Mouse (Mus musculus): ENCODE data around the gene Traf3ip3.

Traf3ip3 gene

DNA sequence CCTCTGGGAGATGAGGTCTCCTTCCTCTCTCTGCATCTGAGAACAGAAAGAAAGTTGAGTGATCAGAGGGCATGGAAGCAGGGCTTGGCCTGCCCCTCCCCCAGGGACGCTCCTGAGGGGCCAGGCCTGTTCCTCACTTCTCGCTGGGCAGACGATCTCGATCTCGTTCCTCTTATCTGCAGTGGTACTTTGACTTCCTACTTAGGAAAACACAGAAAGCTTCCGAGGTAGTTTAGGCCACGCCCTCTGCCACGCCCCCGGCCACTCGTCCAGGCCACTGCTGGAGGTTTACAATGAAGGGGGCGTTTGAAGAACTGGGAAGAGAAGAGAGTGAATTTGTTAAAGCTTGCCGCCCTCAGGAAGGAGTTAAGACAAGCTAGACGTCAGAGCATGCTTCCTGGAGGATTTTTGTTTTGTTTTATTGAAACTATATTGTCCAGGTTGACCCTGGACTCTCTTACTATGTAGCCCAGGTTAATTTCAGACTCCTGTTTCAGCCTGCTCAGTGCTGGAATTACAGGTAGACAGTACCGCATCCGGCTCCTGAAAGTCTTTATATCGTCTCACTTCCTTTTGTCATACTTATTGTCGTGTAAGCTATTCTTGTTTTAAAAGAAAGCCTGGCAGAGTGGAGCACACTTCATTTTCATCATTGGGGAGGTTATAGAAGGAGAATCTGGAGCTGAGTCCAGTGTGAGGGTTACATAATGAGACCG lies 41.0 kb downstream of the Traf3ip3 start:
- peak; percentile 69 to 78 for DNase-seq (ENCODE audit: low spot score in 2 of 2)

DNA sequence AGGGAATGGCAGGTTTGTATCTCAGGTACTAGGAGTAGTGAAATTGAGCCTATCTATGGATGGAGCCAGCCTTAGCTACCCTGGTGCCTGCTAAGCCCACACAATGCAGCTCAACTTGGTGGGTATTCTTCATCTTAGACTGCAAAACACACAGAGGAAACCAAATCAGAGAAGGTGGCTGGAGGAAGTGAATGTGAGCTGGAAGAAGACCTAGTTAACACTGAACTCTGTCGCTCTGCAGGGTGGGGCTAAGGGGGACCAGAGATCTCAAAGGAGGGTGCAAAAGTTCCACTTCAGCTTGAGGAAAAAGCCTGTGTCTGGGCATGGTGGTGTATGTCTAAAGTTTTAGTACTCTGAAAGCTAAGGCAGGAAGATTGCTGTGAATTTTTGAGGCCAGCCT lies 41.9 kb downstream of the Traf3ip3 start:
- DNase-seq (ENCODE audit: low spot score in 2 of 2), result no peak

DNA sequence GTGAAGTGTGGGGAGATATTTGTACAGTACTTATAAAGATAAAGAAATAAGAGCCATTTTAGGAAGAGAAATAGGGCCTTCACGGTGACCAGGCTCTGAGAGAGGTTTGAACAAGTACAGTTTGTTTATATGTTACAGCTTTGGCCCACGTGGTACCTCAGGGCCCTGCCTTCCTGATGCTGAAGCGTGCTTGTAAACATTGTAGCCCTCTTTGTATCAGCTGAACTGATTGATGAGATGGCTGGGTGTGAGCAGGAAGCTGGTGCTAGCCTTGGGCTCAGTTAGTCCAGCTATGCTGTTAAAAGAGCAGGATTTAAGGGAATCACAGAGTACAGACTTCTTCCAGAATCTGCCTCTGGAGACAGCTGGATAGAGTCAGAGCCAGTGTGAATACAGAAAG lies 42.3 kb downstream of the Traf3ip3 start:
- DNase-seq (ENCODE audit: low spot score in 2 of 2), result no peak

DNA sequence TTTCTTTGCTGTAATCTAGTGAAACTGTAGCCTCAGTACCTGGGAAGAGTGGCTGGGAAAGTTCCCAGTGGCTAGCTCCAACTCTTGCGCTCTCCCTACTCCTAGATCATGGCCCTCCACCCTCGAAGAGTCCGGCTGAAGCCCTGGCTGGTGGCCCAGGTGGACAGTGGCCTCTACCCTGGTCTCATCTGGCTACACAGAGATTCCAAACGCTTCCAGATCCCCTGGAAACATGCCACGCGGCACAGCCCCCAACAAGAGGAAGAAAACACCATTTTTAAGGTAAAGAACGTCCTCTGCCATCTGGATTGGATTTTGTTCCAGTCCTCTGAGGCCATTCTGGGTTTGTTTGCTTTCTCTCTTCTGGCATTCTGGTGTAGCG lies 44.4 kb downstream of the Traf3ip3 start:
- no peak for DNase-seq (ENCODE audit: low spot score in 2 of 2)

DNA sequence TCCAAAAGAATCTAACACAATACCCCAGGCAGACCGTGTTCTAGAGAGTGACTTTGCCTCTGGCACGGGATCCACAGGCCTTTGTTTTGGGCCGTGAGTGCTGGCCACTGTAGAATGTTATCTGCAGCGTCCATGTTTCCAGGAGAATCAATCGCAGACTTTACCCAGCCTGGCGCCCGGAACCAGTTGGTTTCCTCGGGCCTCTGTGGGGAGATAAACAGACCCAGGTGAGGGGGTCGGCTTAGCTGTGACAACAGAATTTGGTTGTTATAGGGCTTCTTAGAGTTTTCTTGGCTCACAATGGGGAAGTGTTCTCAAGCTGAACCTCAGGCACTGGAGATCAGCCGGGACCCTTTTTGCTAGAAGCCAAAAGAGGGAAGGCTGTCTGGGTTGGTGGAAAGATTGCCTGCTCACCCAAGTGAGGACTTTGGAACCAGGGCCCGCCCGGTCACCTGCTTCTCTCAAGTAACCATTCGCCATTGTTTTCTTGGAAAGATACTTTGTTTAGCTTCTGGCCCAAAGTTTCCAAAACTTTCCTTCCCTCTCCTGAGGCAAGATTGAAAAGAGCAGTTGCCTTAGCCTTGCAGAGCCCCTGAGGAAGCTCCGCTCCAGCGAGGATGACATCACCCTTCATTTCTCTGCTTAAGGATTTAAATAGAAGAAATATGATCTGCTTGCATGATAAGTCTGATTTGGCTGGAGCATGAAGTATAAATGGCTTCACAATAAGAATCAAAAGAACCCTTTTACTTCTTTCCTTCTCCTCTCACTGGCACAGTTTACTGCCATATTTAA lies 45.0 kb downstream of the Traf3ip3 start:
- no peak for DNase-seq (ENCODE audit: low spot score in 2 of 2)

DNA sequence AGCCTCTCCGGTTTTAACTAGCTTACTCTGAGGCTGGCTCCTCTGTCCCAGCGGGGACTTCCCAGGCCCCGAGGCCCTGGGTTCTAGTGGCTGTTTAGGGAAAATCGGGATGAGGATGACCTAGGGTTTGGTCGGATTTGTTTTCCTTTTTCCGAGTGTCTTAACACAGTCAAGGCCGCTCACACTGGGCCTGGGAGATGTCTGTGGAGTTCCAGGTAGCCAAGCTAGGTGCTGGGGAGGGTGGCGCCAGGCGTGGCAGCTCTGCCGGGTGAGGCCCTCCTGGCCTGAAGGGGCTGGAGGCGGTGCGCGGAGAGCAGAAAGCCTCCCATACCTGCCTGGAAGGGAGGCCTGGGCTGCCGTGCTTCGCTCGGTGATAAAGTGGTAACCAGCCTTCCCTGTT lies 47.9 kb downstream of the Traf3ip3 start:
- no peak for DNase-seq (ENCODE audit: low spot score in 2 of 2)

DNA sequence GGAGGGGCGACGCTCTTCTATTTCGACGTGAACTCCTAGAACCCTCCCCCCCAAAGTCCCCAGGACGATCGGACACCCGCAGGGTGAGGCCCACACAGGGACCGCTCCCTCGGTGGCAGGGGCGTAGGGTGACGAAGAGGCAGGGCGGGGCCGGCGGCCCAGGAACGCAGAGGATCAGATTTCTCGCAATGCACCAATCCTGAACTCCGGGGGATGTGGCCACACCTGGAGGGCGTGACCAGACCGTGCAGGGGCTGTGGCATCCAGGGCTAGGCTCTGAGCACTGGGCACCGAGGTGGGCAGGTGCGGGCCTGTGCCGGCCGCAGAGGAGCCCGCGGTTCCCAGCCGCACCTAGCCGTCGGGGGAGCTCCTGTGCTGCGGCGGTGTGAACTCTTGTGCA lies 48.6 kb downstream of the Traf3ip3 start, which contains the start of gene Irf6:
Gene Irf6, plus strand, starts transcription at position 240 of the 400 bp plus-strand sequence.
- no peak for DNase-seq (ENCODE audit: low spot score in 2 of 2)

DNA sequence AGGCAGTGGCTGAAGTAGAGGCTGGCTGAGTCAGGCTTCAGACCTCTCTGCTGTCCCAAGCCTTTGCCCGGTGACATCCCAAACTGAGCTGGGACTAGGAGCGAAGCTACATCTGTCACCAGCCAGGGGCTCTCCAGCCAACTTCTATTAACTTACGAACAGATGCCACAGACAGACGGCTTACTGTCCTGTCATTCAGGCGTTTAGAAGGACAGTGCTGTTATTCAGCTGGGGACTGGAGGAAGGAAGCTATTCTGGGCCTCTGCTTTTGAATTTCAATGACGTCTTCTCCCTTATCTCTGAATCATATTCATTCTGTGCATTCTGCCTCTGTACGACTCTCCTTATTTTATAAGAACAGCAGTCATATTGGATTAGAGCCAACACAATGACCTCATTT lies 50.4 kb downstream of the Traf3ip3 start:
- DNase-seq (ENCODE audit: low spot score in 2 of 2), result no peak

DNA sequence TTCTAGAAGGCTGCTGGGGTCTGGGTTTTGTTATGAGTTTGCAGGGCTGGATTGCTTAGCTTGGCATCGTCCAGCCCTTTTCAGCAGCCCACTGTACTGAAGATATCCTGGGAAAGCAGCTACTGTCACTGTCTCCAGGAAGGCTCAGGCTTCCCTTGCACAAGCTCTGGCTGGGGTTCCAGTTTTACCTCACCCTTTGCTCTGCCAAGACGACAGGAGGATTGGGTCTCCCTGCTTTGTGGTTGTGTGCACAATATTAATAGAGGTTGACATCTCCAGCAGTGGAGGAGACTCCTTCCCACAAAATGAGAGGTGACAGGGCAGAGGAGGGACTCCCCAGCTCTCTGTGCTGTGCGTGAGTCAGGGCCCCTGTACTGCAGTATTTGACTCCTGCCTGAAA lies 52.3 kb downstream of the Traf3ip3 start:
- no peak for DNase-seq (ENCODE audit: low spot score in 2 of 2)

DNA sequence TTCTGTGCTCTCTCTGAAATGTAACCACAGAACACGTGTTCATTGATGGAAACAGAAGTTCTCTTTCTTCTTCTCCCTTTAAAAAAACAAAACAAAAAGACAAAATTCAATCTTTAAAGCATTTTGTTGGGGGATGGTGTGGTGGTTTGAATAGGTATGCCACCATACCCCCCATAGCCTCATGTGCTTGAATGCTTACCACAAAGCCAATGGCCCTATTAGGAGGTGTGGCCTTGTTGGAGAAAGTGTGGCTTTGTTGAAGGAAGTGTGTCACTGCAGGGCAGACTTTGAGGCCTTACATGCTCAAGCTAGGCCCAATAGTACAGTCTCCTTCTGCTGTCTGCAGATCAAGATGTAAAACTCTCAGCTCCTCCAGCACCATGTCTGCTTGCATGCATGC lies 55.1 kb downstream of the Traf3ip3 start:
- no peak for DNase-seq (ENCODE audit: low spot score in 2 of 2)

DNA sequence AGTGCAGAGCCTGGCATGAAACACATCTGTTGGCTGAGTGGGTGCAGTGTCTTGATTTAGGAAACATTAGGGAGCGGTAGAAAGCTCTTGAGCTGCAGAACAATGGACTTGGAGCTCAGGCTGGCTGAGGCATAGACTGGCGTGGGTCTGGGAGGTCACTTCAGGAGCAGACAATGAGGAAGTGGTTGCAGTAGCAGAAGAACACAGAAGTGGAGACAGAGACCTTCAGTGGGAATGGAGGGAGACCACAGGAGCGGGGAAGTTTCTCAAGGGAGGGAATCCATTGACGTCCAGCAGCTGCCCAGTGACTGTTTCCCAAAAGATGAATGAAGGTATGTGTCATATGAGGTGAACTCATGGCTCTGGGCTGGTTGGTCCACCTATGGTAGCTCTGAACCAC lies 56.4 kb downstream of the Traf3ip3 start:
- DNase-seq (ENCODE audit: low spot score in 2 of 2), result no peak

DNA sequence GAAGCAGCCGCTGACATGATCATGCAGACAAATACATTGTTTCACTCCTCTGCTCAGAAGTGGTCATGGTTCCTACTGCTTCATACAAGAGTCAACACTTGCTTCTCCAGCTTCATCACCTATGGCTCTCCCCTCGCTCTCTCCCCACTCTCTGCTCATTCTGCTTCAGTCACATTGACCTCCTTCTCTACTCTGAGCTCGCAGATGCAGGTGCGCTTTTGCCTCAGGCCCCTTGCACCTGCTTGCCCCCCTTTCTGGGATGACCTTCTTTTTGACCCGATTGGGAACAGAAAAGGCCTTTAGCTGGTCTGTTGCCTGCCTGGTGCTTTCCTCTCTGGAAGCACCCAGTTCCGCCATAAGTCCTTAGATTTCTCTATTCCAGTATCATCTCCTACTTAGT lies 57.0 kb downstream of the Traf3ip3 start:
- no peak for DNase-seq (ENCODE audit: low spot score in 2 of 2)

DNA sequence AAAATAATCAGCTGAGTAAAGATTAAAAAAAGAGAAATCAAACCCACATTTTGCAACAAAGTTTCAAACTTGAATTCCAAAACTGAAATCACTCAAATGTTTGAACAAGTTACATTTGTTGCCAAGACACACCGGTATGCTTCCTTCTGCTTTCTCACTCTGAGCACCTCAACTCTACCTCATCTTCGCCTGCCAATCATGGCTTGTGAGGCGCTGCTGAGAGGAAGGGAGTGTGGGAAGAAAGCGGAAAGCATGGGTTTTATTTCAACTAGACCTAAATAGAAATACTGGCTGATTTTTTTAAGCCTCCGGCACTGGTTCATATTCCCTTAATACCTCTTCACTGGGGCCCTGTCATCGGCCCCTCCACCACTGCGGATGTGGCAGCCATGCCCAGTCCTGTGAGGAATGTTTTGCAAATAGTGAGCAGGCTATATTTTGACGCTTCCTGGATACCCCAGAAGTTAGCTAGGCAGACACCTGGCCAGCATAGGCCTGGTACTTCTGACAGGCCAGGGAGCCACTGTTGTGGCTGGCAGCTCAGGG lies 58.9 kb downstream of the Traf3ip3 start:
- no peak for DNase-seq (ENCODE audit: low spot score in 2 of 2)

DNA sequence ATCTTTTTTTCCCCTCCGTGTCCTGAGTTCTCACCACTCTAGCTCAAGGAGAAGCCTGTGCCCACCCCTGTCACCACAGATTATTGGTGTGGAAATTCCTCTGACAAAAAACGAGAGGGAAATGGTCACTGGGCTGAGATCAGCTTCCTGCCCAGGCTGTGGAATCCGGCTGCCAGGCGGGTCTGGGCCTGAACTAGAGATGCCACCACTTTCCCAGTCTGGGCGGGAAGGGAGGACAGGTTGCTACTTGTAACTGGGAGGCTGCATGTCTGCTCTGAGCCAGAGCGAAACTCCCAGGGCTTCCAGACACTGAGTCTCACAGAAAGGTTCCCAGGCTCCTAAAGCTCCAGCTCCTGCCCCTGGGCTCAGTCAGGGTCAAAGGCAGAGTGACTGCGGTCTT lies 60.4 kb downstream of the Traf3ip3 start:
- no peak for DNase-seq (ENCODE audit: low spot score in 2 of 2)

DNA sequence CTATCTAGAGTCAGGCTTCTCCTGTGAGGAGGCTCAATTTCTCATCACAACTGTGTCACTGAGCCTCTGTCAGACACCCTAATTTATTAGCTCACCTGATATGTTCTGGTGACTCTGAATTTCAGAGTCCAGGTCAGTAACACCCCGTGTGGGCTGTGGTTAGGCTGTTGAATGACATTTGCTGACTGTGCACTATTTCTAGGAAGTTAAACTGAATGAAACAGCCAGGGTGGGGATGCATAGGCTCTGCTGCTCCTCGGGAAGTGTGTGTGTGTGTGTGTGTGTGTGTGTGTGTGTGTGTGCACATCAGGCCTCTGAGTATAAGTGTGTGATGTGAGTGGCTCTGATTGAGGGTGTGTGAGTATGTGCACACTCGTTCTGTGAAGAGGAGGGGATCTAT lies 62.8 kb downstream of the Traf3ip3 start:
- DNase-seq (ENCODE audit: low spot score in 2 of 2), result no peak

DNA sequence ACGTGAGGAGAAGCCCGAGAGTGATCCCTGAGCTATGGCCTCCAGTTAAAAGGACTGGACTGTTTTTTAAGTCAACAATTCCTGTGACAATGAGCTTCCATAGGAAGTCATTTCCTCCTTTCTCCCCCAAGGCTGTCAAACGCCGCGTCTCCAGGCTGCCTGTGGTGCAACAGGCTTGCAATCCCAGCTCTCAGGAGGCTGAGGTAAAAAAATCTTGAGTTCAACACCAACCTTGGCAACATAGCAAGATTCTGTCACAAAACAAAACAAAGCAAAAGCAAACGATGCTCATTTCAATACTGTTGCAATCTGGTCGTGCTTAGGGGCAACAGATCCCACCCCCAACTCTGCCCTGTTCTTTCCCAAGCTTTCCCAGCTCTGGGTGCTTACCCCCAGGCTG lies 63.4 kb downstream of the Traf3ip3 start:
- no peak for DNase-seq (ENCODE audit: low spot score in 2 of 2)

DNA sequence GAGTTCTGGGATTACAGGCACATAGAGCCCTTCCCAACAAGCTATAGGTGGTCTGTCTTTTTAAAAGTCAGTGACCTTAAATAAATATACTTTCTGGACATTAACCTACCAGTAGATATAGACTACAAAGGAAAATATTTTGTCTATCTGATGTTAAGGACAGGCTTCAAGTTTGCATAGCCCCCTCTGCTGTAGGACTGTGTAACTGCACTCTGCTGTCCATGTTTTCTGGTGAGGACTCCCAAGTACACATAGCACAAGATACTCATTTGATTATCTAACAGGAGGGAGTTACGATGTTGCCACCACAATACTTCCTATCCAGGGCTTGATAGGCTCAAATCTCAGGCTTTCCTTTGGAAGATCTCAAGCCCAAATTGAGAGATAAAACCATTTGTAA lies 67.8 kb downstream of the Traf3ip3 start:
- no peak for DNase-seq (ENCODE audit: low spot score in 2 of 2)

DNA sequence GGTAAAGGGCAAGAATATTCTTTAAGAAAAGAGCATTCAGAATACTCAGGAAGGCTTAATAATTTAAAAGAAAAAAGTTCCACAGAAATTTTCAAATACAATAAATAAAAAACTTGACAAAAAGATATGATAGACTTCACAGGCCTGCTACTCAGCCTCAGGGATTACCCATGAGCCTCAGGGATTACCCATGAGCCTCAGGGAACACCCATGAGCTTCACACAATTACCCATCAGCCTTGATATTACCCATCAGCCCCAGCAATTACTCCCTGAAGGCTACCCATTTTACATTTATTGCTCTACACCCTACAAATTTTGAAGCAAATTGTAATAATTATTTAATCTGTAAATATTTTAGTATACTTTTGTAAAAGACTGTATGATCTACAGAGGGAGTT lies 69.1 kb downstream of the Traf3ip3 start:
- DNase-seq (ENCODE audit: low spot score in 2 of 2), result no peak

DNA sequence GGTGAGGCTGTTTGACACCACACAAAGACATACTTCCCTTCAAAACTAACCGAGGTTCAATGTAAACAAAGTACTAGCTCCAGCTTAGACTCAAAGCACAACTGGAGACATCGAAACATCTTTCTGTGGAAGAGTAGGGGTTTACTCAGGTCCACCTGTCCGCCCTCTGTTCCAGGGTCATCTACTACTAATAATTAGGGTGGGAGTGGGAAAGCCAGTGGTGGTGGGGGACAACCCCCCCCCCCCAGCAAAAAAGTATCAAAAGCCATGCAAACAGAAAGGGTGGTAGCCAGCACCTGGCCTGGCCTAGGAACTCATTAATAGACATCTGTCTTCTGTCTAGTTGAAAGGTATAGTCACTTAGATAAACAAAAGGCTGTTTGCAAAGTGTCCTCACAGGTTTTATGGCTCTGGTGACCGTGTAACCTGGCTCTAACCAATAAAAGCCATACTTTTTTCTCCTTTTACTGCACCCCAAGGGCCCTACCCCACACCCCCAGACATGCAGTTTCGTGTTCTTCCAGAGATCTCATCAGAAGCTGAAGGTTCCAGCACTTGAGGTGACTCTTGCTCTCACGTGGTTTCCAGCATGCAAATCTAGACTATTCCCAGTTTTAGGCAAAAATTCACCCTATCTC lies 70.1 kb downstream of the Traf3ip3 start:
- no peak for DNase-seq (ENCODE audit: low spot score in 2 of 2)

DNA sequence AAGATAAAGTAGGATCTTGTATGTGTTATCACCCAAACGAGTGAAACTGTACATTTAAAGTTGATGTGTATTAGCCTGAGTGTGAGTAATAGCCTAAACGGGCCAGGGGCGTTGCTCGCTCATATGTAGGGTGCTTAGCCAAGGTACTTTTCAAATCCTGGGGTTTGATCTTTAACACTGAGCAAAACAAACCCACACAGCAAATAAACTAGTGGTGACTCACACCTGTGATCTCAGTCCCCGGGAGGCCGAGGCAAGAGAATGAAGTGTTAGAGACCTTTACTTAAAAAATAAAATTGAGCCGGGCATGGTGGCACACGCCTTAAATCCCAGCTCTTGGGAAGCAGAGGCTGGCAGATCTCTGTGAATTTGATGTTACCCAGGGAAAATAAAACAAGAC lies 70.7 kb downstream of the Traf3ip3 start:
- DNase-seq (ENCODE audit: low spot score in 2 of 2), result no peak

DNA sequence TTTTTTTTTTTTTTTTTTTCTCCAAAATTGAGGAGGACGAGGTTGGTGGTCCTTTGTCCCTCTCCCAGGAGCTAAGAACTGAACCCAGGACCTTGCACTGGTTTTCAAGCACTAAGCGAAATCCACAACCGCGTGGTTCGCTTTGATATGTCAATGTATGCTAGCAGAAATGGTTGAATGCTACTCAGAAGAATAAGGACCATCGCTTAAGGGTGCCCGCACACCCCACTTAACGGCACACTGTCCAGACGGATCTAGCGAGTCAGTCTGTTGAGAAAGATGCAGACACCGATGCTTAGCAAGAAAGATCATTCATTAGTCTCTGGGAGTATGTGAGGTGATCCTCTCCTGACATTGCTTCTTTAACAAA lies 71.1 kb downstream of the Traf3ip3 start:
- peak in 1 of 2 experiments; percentile 28 for DNase-seq (ENCODE audit: low spot score in 2 of 2)

DNA sequence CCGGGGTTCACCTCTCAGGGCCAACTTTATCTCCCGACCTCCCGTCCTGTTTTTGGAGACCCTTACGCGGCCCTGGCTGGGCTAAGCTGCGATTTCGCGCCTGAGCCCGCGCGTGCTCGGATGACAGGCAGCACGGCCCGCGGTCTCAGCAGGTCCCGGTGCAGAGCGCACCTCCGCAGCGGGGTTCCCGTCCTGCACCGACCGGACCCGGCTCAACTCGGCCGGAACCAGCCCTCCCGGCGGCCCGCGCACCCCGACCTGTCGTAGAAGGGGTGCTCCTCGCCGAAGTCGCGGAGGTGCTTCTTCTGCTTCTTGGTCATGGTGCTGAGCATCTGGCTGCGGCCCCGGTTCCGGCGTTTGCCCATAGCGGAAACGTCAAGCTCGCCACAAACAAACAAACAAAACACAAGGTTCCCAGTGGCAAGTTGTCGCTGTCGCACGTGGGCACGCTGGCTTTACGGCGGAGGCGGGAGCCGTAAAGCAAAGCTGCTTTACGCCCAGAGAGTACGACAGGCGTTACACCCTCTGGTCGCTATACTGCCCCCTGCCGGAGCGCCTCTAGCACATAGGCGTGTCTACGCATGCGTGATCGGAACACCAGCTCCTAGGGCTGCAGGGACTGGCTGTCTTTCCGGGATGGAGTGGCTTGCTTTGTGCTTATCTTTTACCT lies 71.6 kb downstream of the Traf3ip3 start, which contains the start of gene Diexf:
Gene Diexf, minus strand, starts transcription at position 487 of the 670 bp plus-strand sequence.
- peak; percentile 98 to 100 for DNase-seq (ENCODE audit: low spot score in 2 of 2)

Data from spleen, postnatal 4 days (tissue).